Mouse (Mus musculus): ENCODE data around the gene Tmprss13. TPM values are rescaled to one million over a fixed set of nuclear protein-coding genes. Genes with fewer than 3 reads are reported as not detected.

Gene Tmprss13
- 0.16 TPM in 1 of 2 replicates, not detected in the other for polyA plus RNA-seq (2014; fragmentation: Nextera tagmentation; extraction: Ambion mirVana)

- DNase-seq (ENCODE audit: low spot score) (no peak), ATAC-seq (ENCODE audit: insufficient read depth, low FRiP score, low TSS enrichment) (no peak)
- 36% methylated on average over 14 of the region's 14 CpGs for WGBS
Observed at GRCm38 (mm10) chr9:45318855-45319254, at the start of gene Tmprss13. Tmprss13 (plus strand) TSS chr9:45319100.

GRCm38 (mm10) chr9:45272213-45272612 is 46.7 kb upstream of the Tmprss13 start:
- H3K36me3 ChIP-seq (ENCODE audit: control insufficient read depth, insufficient read depth, low read length) = no peaks in the 10 kb centered on the region
- H3K9ac ChIP-seq (ENCODE audit: low read length) = no peak overlapping the region
- WGBS = 60% methylated on average over 5 of the region's 5 CpGs
- H3K27ac ChIP-seq (ENCODE audit: low read depth, low read length) = no peak overlapping the region
- no peak overlapping the region for H3K4me3 ChIP-seq (ENCODE audit: low read depth, low read length)
- H3K27me3 ChIP-seq (ENCODE audit: control insufficient read depth, insufficient read depth, low read length) = peaks cover 16% of the 10 kb centered on the region
- H3K4me1 ChIP-seq (ENCODE audit: control insufficient read depth, insufficient read depth, low read length) = no peaks in the 10 kb centered on the region
- H3K4me2 ChIP-seq (ENCODE audit: low read depth) = no peak overlapping the region
- ATAC-seq (ENCODE audit: insufficient read depth, low FRiP score, low TSS enrichment) (no peak), DNase-seq (ENCODE audit: low spot score) (no peak)
- no peaks in the 10 kb centered on the region for H3K9me3 ChIP-seq (ENCODE audit: control insufficient read depth, low read length)

More at GRCm38 (mm10) chr9:45318855-45319254, at the start of gene Tmprss13:
- H3K4me1 ChIP-seq (ENCODE audit: control insufficient read depth, insufficient read depth, low read length) = no peaks in the 10 kb centered on the region
- no peak within 1 kb of the TSS for H3K4me2 ChIP-seq (ENCODE audit: low read depth)
- H3K27me3 ChIP-seq (ENCODE audit: control insufficient read depth, insufficient read depth, low read length) = no peaks in the 10 kb centered on the region; the same call in 1 of the 2 replicates
- H3K36me3 ChIP-seq (ENCODE audit: control insufficient read depth, insufficient read depth, low read length) = no peaks in the 10 kb centered on the region
- no peak within 1 kb of the TSS for H3K9ac ChIP-seq (ENCODE audit: low read length)
- no peak within 1 kb of the TSS for H3K4me3 ChIP-seq (ENCODE audit: low read depth, low read length)
- H3K9me3 ChIP-seq (ENCODE audit: control insufficient read depth, low read length) = no peaks in the 10 kb centered on the region
- no peak within 1 kb of the TSS for H3K27ac ChIP-seq (ENCODE audit: low read depth, low read length)

GRCm38 (mm10) chr9:45274218-45274617 is 44.7 kb upstream of the Tmprss13 start:
- Histone ChIP-seq H3K9ac (ENCODE audit: low read length) (no peak overlapping the region), H3K27ac (ENCODE audit: low read depth, low read length) (no peak overlapping the region), H3K4me3 (ENCODE audit: low read depth, low read length) (no peak overlapping the region), H3K27me3 (ENCODE audit: control insufficient read depth, insufficient read depth, low read length) (0 out of 2 replicates have a peak, but pooled peaks cover 5% of the 10 kb centered on the region), H3K4me2 (ENCODE audit: low read depth) (no peak overlapping the region), H3K36me3 (ENCODE audit: control insufficient read depth, insufficient read depth, low read length) (no peaks in the 10 kb centered on the region), H3K4me1 (ENCODE audit: control insufficient read depth, insufficient read depth, low read length) (no peaks in the 10 kb centered on the region), H3K9me3 (ENCODE audit: control insufficient read depth, low read length) (no peaks in the 10 kb centered on the region)
- WGBS = 93% methylated on average over 4 of the region's 4 CpGs
- ATAC-seq (ENCODE audit: insufficient read depth, low FRiP score, low TSS enrichment) (no peak), DNase-seq (ENCODE audit: low spot score) (no peak)

- Histone ChIP-seq H3K4me3 (ENCODE audit: low read depth, low read length) (no peak overlapping the region), H3K27ac (ENCODE audit: low read depth, low read length) (no peak overlapping the region), H3K4me1 (ENCODE audit: control insufficient read depth, insufficient read depth, low read length) (no peaks in the 10 kb centered on the region), H3K9ac (ENCODE audit: low read length) (no peak overlapping the region), H3K4me2 (ENCODE audit: low read depth) (no peak overlapping the region), H3K9me3 (ENCODE audit: control insufficient read depth, low read length) (no peaks in the 10 kb centered on the region), H3K27me3 (ENCODE audit: control insufficient read depth, insufficient read depth, low read length) (0 out of 2 replicates have a peak, but pooled peaks cover 5% of the 10 kb centered on the region), H3K36me3 (ENCODE audit: control insufficient read depth, insufficient read depth, low read length) (no peaks in the 10 kb centered on the region)
- WGBS = 88% methylated on average over 2 of the region's 2 CpGs
- DNase-seq (ENCODE audit: low spot score) (no peak), ATAC-seq (ENCODE audit: insufficient read depth, low FRiP score, low TSS enrichment) (no peak)
Observed at GRCm38 (mm10) chr9:45274635-45275034, 44.3 kb upstream of the Tmprss13 start.

GRCm38 (mm10) chr9:45280059-45280458 is 38.8 kb upstream of the Tmprss13 start:
- H3K4me2 ChIP-seq (ENCODE audit: low read depth) = no peak overlapping the region
- DNase-seq (ENCODE audit: low spot score) = no peak
- no peaks in the 10 kb centered on the region for H3K4me1 ChIP-seq (ENCODE audit: control insufficient read depth, insufficient read depth, low read length)
- H3K9me3 ChIP-seq (ENCODE audit: control insufficient read depth, low read length) = no peaks in the 10 kb centered on the region
- ATAC-seq (ENCODE audit: insufficient read depth, low FRiP score, low TSS enrichment) = no peak
- no peaks in the 10 kb centered on the region for H3K27me3 ChIP-seq (ENCODE audit: control insufficient read depth, insufficient read depth, low read length)
- H3K36me3 ChIP-seq (ENCODE audit: control insufficient read depth, insufficient read depth, low read length) = no peaks in the 10 kb centered on the region
- H3K9ac ChIP-seq (ENCODE audit: low read length) = no peak overlapping the region
- no peak overlapping the region for H3K27ac ChIP-seq (ENCODE audit: low read depth, low read length)
- no peak overlapping the region for H3K4me3 ChIP-seq (ENCODE audit: low read depth, low read length)
- WGBS = 71% methylated on average over 3 of the region's 3 CpGs

- H3K36me3 ChIP-seq (ENCODE audit: control insufficient read depth, insufficient read depth, low read length) = no peaks in the 10 kb centered on the region
- H3K4me3 ChIP-seq (ENCODE audit: low read depth, low read length) = no peak overlapping the region
- DNase-seq (ENCODE audit: low spot score) (no peak), ATAC-seq (ENCODE audit: insufficient read depth, low FRiP score, low TSS enrichment) (no peak)
- no peaks in the 10 kb centered on the region for H3K27me3 ChIP-seq (ENCODE audit: control insufficient read depth, insufficient read depth, low read length)
- H3K27ac ChIP-seq (ENCODE audit: low read depth, low read length) = no peak overlapping the region
- 73% methylated on average over 3 of the region's 3 CpGs for WGBS
- H3K9me3 ChIP-seq (ENCODE audit: control insufficient read depth, low read length) = no peaks in the 10 kb centered on the region
- H3K4me1 ChIP-seq (ENCODE audit: control insufficient read depth, insufficient read depth, low read length) = no peaks in the 10 kb centered on the region
- H3K9ac ChIP-seq (ENCODE audit: low read length) = no peak overlapping the region
- no peak overlapping the region for H3K4me2 ChIP-seq (ENCODE audit: low read depth)
Observed at GRCm38 (mm10) chr9:45280891-45281290, 38.0 kb upstream of the Tmprss13 start.

GRCm38 (mm10) chr9:45282466-45282865 is 36.4 kb upstream of the Tmprss13 start:
- DNase-seq (ENCODE audit: low spot score) (no peak), ATAC-seq (ENCODE audit: insufficient read depth, low FRiP score, low TSS enrichment) (no peak)
- Histone ChIP-seq H3K4me3 (ENCODE audit: low read depth, low read length) (no peak overlapping the region), H3K9me3 (ENCODE audit: control insufficient read depth, low read length) (no peaks in the 10 kb centered on the region), H3K27ac (ENCODE audit: low read depth, low read length) (no peak overlapping the region), H3K27me3 (ENCODE audit: control insufficient read depth, insufficient read depth, low read length) (no peaks in the 10 kb centered on the region), H3K4me1 (ENCODE audit: control insufficient read depth, insufficient read depth, low read length) (no peaks in the 10 kb centered on the region), H3K36me3 (ENCODE audit: control insufficient read depth, insufficient read depth, low read length) (no peaks in the 10 kb centered on the region), H3K4me2 (ENCODE audit: low read depth) (no peak overlapping the region), H3K9ac (ENCODE audit: low read length) (no peak overlapping the region)
- WGBS = 87% methylated on average over 5 of the region's 5 CpGs

- WGBS = 88% methylated on average over 11 of the region's 11 CpGs
- no peaks in the 10 kb centered on the region for H3K9me3 ChIP-seq (ENCODE audit: control insufficient read depth, low read length)
- no peak overlapping the region for H3K4me3 ChIP-seq (ENCODE audit: low read depth, low read length)
- H3K4me2 ChIP-seq (ENCODE audit: low read depth) = no peak overlapping the region
- no peaks in the 10 kb centered on the region for H3K4me1 ChIP-seq (ENCODE audit: control insufficient read depth, insufficient read depth, low read length)
- H3K27ac ChIP-seq (ENCODE audit: low read depth, low read length) = no peak overlapping the region
- no peaks in the 10 kb centered on the region for H3K27me3 ChIP-seq (ENCODE audit: control insufficient read depth, insufficient read depth, low read length)
- no peak for ATAC-seq (ENCODE audit: insufficient read depth, low FRiP score, low TSS enrichment)
- no peak for DNase-seq (ENCODE audit: low spot score)
- no peak overlapping the region for H3K9ac ChIP-seq (ENCODE audit: low read length)
- H3K36me3 ChIP-seq (ENCODE audit: control insufficient read depth, insufficient read depth, low read length) = no peaks in the 10 kb centered on the region
Observed at GRCm38 (mm10) chr9:45291481-45292168, 27.3 kb upstream of the Tmprss13 start.

Data from neural tube, embryonic 11.5 days (tissue).